Mouse (Mus musculus) kidney, adult 2 months (tissue): Measurements from ENCODE around the gene Sema3a.

Experiments
- CTCF ChIP-seq: fragments of 200-500 bp; conservative IDR thresholded peaks from 2 replicates; pipeline ENCODE4 v1.5.1; 2011; ENCODE audit warnings: low read depth, mild to moderate bottlenecking, control low read depth, low read length, moderate library complexity, mixed read lengths; ENCODE audit not compliant: insufficient read depth, insufficient read length
- POLR2A ChIP-seq: fragments of 200-500 bp; IDR thresholded peaks from one replicate; pipeline ENCODE4 v1.6.1; 2011; ENCODE audit warnings: low read depth, low read length, control low read depth

- no peak for TF ChIP-seq POLR2A
- TF ChIP-seq CTCF, result no peak
These were observed 423.0 kb downstream of the Sema3a start for GRCm38 (mm10) chr5:13548210-13548554.
